Mouse (Mus musculus): ENCODE measurements at regions not wholly inside any gene's neighbourhood (a gene's known extent, or its start where the extent isn't known, plus 50 kb on each side); places are given as distances from the start of the nearest gene placed in this dataset.

- TF ChIP-seq CTCF (IDR thresholded peaks at IDR 0.05; ENCODE audit: borderline replicate concordance, insufficient read depth, low read length) (no peak), POLR2A (IDR thresholded peaks at IDR 0.05; ENCODE audit: low read depth, low read length) (no peak)
- no peaks in the 10 kb centered on the region for H3K4me1 ChIP-seq (ENCODE audit: control insufficient read depth, insufficient read depth, low read length)
- H3K27ac ChIP-seq (ENCODE audit: insufficient read depth, low read length), result no peak overlapping the region
- no peak overlapping the region for H3K4me3 ChIP-seq (ENCODE audit: insufficient read depth, low read length)
Observed at GRCm38 (mm10) chr14:115028011-115028410, 64.0 kb upstream of the Gpc5 start.

GRCm38 (mm10) chr14:115031734-115032133 lies 60.3 kb upstream of the Gpc5 start:
- TF ChIP-seq POLR2A (IDR thresholded peaks at IDR 0.05; ENCODE audit: low read depth, low read length) (no peak), CTCF (IDR thresholded peaks at IDR 0.05; ENCODE audit: borderline replicate concordance, insufficient read depth, low read length) (no peak)
- H3K4me1 ChIP-seq (ENCODE audit: control insufficient read depth, insufficient read depth, low read length), result no peaks in the 10 kb centered on the region
- no peak overlapping the region for H3K27ac ChIP-seq (ENCODE audit: insufficient read depth, low read length)
- no peak overlapping the region for H3K4me3 ChIP-seq (ENCODE audit: insufficient read depth, low read length)

GRCm38 (mm10) chr14:115033375-115033969 lies 58.5 kb upstream of the Gpc5 start:
- no peaks in the 10 kb centered on the region for H3K4me1 ChIP-seq (ENCODE audit: control insufficient read depth, insufficient read depth, low read length)
- H3K27ac ChIP-seq (ENCODE audit: insufficient read depth, low read length), result no peak overlapping the region
- TF ChIP-seq POLR2A (IDR thresholded peaks at IDR 0.05; ENCODE audit: low read depth, low read length) (no peak), CTCF (IDR thresholded peaks at IDR 0.05; ENCODE audit: borderline replicate concordance, insufficient read depth, low read length) (no peak)
- H3K4me3 ChIP-seq (ENCODE audit: insufficient read depth, low read length), result no peak overlapping the region

GRCm38 (mm10) chr14:115034718-115035437 lies 57.1 kb upstream of the Gpc5 start:
- TF ChIP-seq CTCF (IDR thresholded peaks at IDR 0.05; ENCODE audit: borderline replicate concordance, insufficient read depth, low read length) (no peak), POLR2A (IDR thresholded peaks at IDR 0.05; ENCODE audit: low read depth, low read length) (no peak)
- no peak overlapping the region for H3K4me3 ChIP-seq (ENCODE audit: insufficient read depth, low read length)
- no peaks in the 10 kb centered on the region for H3K4me1 ChIP-seq (ENCODE audit: control insufficient read depth, insufficient read depth, low read length)
- H3K27ac ChIP-seq (ENCODE audit: insufficient read depth, low read length), result no peak overlapping the region

- Histone ChIP-seq H3K27ac (ENCODE audit: insufficient read depth, low read length) (no peak overlapping the region), H3K4me1 (ENCODE audit: control insufficient read depth, insufficient read depth, low read length) (no peaks in the 10 kb centered on the region), H3K4me3 (ENCODE audit: insufficient read depth, low read length) (no peak overlapping the region)
- TF ChIP-seq POLR2A (IDR thresholded peaks at IDR 0.05; ENCODE audit: low read depth, low read length) (no peak), CTCF (IDR thresholded peaks at IDR 0.05; ENCODE audit: borderline replicate concordance, insufficient read depth, low read length) (no peak)
Observed at GRCm38 (mm10) chr14:115037086-115037793, 54.8 kb upstream of the Gpc5 start.

- Histone ChIP-seq H3K27ac (ENCODE audit: insufficient read depth, low read length) (no peak overlapping the region), H3K4me3 (ENCODE audit: insufficient read depth, low read length) (no peak overlapping the region), H3K4me1 (ENCODE audit: control insufficient read depth, insufficient read depth, low read length) (peaks cover 4% of the 10 kb centered on the region; the same call in 1 of the 2 replicates)
- TF ChIP-seq CTCF (IDR thresholded peaks at IDR 0.05; ENCODE audit: borderline replicate concordance, insufficient read depth, low read length) (no peak), POLR2A (IDR thresholded peaks at IDR 0.05; ENCODE audit: low read depth, low read length) (no peak)
Observed at GRCm38 (mm10) chr14:115038788-115039187, 53.2 kb upstream of the Gpc5 start.

- H3K4me3 ChIP-seq (ENCODE audit: insufficient read depth, low read length), result no peak overlapping the region
- H3K27ac ChIP-seq (ENCODE audit: insufficient read depth, low read length), result no peak overlapping the region
- peaks cover 5% of the 10 kb centered on the region; the same call in 1 of the 2 replicates for H3K4me1 ChIP-seq (ENCODE audit: control insufficient read depth, insufficient read depth, low read length)
Observed at GRCm38 (mm10) chr14:115039524-115039923, 52.5 kb upstream of the Gpc5 start.

GRCm38 (mm10) chr14:115040091-115040571 lies 51.9 kb upstream of the Gpc5 start:
- TF ChIP-seq POLR2A (IDR thresholded peaks at IDR 0.05; ENCODE audit: low read depth, low read length) (no peak), CTCF (IDR thresholded peaks at IDR 0.05; ENCODE audit: borderline replicate concordance, insufficient read depth, low read length) (no peak)
- H3K27ac ChIP-seq (ENCODE audit: insufficient read depth, low read length), result no peak overlapping the region

More at GRCm38 (mm10) chr14:115039524-115039923, 52.5 kb upstream of the Gpc5 start:
- TF ChIP-seq POLR2A (IDR thresholded peaks at IDR 0.05; ENCODE audit: low read depth, low read length) (no peak), CTCF (IDR thresholded peaks at IDR 0.05; ENCODE audit: borderline replicate concordance, insufficient read depth, low read length) (no peak)

GRCm38 (mm10) chr14:115040578-115041206 lies 51.3 kb upstream of the Gpc5 start:
- Histone ChIP-seq H3K4me1 (ENCODE audit: control insufficient read depth, insufficient read depth, low read length) (peaks cover 5% of the 10 kb centered on the region; the same call in 1 of the 2 replicates), H3K27ac (ENCODE audit: insufficient read depth, low read length) (no peak overlapping the region), H3K4me3 (ENCODE audit: insufficient read depth, low read length) (peak overlapping the region; percentile 48)
- no peak for TF ChIP-seq CTCF (IDR thresholded peaks at IDR 0.05; ENCODE audit: borderline replicate concordance, insufficient read depth, low read length)
- peak; percentile 67 for TF ChIP-seq POLR2A (IDR thresholded peaks at IDR 0.05; ENCODE audit: low read depth, low read length)

More at GRCm38 (mm10) chr14:115040091-115040571, 51.9 kb upstream of the Gpc5 start:
- Histone ChIP-seq H3K4me3 (ENCODE audit: insufficient read depth, low read length) (peak overlapping the region; percentile 42), H3K4me1 (ENCODE audit: control insufficient read depth, insufficient read depth, low read length) (peaks cover 5% of the 10 kb centered on the region; the same call in 1 of the 2 replicates)
